Mouse (Mus musculus): ENCODE results near the gene Rrm2. TPM values are rescaled to one million over a fixed set of nuclear protein-coding genes. Genes with fewer than 3 reads are reported as not detected.

The Rrm2 gene
- total RNA-seq (2021), result 10 to 100 TPM in 1 of 2 experiments, 1 to 10 TPM in 1; 9.2 to 20.7 TPM
- long read RNA-seq, experiment 1, transcript Rrm2-201 (10 exons, 2,193 nt), result major isoform, 61 of 65 reads
- long read RNA-seq, experiment 1, partial matches to known transcripts, result 3 of 65 reads
- long read RNA-seq, experiment 1, other reads (novel, unspliced or antisense), result 1 of 65 reads
- long read RNA-seq, experiment 2, transcript Rrm2-201 (10 exons, 2,193 nt), result major isoform, 41 of 44 reads
- long read RNA-seq, experiment 2, partial matches to known transcripts, result 1 of 44 reads
- long read RNA-seq, experiment 2, other reads (novel, unspliced or antisense), result 2 of 44 reads

DNA sequence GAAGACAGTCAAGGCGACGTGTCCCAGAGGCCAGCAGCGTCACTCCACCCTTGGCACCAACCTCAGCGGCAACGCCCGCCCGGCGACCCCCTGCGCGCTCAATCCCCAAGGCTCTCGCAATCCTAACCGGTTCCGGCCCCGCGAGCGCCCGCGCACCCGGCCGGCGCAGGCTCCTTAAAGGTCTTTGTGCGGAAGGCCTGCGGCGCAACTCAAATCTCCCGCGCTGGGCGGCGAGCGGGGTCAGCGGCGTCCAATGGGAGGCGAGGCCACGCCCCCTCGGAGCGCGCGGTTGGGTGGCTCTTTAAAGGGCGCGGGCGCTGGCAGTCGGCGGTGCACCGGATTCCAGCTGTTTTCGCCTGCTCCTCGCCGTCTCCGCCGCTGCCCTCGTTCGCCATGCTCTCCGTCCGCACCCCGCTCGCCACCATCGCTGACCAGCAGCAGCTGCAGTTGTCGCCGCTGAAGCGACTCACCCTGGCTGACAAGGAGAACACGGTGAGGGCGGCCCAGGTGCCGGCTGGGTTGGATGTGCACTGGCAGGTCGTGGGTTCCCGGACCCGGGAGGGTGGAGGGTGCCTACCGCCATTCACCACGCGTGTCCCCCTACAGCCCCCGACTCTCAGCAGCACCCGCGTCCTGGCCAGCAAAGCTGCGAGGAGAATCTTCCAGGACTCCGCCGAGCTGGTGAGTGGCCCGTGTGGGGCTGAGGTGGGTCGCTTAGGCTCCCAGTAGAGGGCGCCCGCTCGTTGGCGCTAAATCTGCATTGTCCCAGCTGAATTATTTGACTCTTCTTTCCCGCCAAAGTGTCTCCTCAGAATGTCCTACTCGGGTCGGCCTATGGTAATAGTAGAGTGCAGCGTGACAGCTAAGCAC lies at the start of gene Rrm2:
TSS of gene Rrm2 (plus strand) at position 288 of the 870 bp plus-strand sequence.
- intact Hi-C loops (cut with DNase I), result no loop called here

DNA sequence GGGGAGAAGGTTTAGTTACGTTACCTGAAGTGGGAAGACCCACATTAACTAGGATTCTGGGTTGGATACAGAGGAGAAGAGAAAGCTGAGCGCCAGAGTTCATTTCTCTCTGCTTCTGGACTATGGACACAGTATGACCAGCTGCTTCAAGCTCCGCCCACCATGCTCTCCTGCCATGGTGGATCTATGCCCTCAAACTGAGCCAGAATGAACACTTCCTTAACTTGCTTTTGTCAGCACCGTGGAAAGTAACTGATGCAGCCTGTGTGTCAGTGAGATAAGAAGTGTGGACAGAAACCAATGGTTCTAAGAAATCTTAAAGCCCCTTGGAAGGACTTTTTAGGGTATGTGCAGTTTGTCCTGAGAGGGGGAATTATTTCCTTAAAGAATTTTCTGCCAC lies 49.0 kb upstream of the Rrm2 start:
- intact Hi-C loops (cut with DNase I), result no loop called here
- no peak for DNase-seq

More for the DNA sequence above, at the start of gene Rrm2:
- peak; percentile 97 for DNase-seq

DNA sequence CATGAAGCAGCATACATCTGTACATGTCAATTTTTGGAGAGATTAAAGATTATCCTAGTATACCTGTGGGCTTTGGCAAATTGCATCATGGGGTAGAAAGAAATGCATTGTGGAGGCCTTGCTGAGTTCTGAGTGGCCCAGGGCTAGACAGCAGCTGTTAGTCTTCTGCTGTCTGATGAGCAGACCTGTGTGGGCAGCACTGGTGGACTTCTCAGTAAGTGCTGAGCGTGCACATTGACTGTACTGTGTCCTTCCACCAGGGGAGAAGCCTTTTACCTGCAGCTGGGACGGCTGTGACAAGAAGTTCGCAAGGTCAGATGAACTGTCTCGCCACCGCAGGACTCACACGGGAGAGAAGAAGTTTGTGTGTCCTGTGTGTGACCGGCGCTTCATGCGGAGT lies 48.1 kb upstream of the Rrm2 start:
- intact Hi-C loops (cut with DNase I), result no loop called here
- DNase-seq, result no peak

DNA sequence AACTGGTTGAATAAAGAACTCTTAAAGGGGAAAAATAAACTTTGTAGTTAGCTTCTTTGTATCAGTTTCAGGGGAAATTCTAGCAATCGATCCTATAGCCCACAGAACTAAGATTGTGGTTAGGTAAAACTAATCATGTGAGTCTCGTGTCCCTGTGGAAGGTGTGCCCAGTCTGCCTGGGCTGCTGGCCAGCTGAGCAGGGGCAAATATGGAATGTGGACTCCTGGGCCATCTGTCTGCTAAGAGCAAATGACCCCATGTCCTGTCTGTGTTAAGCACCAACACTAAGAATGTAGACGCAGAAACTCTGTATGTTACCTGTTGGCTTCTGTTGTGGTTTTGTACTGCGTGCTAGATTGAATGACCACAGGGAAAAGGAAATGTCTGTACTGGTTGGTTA lies 46.9 kb upstream of the Rrm2 start:
- peak in 1 of 2 experiments; percentile 55 for DNase-seq
- intact Hi-C loops (cut with DNase I), result no loop called here

DNA sequence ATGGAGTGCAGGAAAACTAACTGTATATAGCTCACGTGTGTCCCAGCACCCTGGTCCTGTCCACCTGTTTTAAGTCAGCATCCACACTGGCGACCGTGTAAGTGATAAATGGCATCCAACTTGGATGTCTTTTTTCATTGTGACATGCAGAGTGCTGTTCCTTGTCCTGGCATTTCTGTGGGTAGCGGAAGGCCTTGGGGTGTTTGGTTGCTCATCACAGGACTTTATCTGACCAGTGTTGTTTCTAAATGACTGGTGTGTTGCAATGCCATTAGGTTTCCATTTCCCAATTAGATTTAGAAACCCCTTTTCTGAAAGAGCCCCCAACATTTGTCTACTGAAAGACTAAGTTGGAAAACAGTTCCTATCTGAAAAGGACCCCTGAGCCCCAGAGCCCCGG lies 45.9 kb upstream of the Rrm2 start:
- DNase-seq, result no peak
- intact Hi-C loops (cut with DNase I), result no loop called here

DNA sequence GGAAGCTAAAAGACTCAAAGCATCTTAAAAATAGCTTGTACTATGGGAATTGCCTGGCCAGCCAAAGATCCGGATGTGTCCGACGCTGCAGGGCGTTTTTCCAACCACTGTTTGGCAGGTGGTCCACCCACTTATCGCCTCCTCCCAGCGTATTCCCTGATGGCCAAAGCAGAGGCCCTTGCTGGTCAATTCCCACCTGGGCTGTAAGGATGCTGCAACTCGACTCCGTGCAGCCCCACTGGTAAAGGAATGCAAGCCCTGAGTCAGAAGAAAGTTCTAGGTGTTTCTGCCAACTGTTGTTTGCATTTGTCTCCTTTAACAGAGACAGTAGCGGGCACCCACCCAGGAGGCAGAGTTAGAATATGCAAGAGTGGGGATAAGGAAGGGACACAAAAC lies 27.9 kb upstream of the Rrm2 start:
- intact Hi-C loops (cut with DNase I), result loop anchor here (5.0 kb wide), 2 partner anchors 78 to 208 kb away; no protein-coding TSS in a partner anchor
- peak; percentile 71 to 74 for DNase-seq

DNA sequence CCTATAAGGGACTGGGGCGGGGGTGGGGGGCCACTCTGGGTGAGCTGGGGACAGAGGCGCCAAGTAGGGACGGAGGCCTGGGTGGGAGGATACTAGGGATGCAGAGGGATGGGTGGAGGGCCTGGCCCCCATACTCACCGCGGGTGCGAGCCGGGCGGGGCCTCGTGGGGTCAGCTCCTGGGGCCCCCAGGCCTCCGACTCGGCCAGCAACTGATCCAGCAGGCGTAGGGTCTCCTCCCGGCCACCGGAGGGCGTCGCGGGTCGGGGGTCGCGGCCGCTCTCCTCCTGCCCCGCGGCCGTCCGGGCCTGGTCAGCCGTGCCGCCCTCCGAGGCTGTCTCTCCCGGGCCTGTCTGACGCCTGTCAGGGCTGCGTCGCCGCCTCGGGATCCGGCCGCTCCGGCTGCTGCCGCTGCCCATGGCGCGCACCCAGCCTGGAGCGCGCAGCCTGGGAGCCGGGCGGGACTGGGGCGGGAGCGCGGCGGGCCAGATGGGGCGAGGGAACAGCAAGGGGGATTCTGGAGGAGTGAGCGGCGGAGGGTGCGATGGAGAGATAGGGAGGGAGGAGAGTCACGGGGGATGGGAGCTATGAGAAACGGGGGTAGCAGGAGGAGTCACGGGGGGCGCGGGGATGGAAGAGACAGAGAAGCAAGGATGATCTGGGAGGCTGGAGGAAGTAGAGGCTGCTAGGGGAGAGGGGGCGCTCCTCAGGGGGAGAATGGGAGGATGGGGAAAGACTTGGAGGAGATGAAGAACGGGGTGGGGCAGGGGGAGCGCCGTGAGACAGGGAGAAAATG lies 27.4 kb upstream of the Rrm2 start:
- peak; percentile 63 to 67 for DNase-seq
- intact Hi-C loops (cut with DNase I), result loop anchor here (5.0 kb wide), 2 partner anchors 78 to 208 kb away; no protein-coding TSS in a partner anchor

DNA sequence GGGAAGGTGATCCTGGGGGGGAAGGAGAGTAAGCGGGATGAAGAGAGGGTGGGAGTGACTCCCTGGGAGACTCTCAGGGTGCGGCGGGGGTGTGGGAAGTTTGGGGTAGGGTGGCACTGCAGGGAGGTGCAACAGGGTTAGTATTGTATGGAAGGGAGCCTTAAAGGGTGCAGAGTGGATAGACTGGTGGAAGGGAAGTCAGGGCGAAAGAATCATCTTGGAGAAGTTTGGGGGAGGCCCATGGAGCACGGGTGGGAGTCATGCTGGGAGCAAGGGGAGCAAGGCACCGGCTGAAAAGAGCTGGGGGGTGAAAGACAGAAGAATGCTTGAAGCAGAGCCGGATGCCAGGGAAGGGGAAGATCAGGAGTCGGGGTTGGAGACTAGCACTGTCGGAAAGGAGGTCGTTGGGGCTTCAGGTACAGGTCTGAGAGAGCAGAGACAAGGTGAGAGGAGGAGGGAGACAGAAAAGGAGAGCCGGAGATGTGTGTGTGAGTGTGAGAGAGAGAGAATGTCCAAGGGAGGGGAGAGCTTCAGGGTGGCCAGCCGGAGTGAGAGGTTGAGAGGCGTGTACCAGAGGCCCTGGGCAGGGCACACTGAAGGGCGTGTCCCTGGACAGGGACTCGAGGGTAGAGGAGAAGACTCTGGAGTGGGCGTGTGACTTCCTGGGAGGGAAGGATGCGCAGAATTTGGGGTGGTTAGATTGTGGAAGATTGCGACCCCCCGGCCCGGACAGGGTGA lies 26.6 kb upstream of the Rrm2 start, which contains the start of gene Cys1:
TSS of gene Cys1 (minus strand) at position 528 of the 738 bp plus-strand sequence.
- intact Hi-C loops (cut with DNase I), result loop anchor here (5.0 kb wide), 2 partner anchors 79 to 209 kb away; no protein-coding TSS in a partner anchor
- peak; percentile 27 to 36 for DNase-seq

DNA sequence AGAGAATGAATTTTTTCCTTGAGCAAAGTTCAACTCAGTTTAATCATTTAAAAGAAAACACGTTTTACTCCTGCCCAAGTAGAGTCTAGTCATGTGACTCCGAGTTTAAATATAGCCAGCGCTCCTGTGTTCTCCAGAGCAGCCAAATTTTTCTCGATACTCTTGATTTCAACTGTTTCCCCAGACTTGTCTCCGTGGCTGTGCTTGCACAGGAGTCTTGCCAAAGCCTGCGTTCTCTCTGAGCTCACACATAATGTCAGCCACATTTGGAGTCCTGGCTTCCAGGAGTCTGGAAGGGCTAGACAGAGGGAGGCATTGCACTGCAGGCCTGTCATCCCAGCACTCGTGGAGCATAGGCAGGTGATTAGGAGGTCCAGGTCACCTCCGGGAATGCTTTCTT lies 25.5 kb upstream of the Rrm2 start:
- intact Hi-C loops (cut with DNase I), result loop anchor here (5.0 kb wide), 2 partner anchors 80 to 210 kb away; no protein-coding TSS in a partner anchor
- peak; percentile 39 to 45 for DNase-seq

DNA sequence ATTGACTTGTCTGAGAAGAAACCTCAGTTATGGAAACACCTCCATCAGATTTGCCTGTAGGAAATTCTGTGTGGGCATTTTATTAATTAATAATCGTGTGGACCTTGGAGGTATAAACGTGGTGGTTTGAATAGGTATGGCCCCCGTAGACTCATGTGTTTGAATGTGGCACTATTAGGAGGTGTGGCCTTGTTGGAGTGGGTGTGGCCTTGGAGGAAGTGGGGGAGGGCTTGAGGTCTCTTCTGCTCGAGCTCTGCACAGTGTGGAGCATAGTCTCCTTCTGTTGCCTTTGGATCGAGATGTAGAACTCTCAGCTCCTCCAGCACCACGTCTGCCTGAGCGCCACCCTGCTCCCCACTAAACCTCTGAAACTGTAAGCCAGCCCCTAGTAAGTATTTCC lies 24.6 kb upstream of the Rrm2 start:
- DNase-seq, result no peak
- intact Hi-C loops (cut with DNase I), result loop anchor here (5.0 kb wide), 2 partner anchors 81 to 211 kb away; no protein-coding TSS in a partner anchor

DNA sequence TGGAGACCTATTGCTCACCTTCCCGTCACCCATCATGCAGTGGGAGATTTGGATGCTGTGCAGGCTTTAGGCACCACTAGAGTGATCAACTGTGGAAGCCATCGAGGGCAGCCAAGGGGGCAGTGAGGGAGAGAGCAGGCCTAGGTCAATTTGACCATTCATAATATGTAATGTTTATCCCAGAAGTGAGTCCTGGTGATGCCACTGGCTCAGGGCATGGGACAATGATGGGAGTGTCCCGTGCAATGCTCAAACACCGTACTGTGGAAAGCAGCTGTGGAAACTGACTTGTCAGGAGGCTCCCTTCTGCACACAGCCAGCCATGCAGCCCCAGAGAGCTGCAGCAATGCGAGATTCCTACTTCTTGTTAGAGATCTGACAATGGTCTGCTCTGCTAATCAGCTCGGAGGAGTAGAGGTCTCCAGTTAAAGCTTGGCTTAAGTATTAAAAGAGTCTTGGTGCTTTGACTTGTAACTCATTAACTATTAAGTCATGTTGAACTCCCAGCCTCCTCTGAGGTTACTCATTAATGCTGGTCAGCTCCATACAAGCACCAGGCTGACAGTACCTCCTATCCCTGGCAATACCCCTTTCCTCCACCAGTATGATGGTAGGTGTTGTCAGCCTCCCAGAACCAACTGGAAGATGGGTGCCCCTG lies 21.9 kb upstream of the Rrm2 start:
- intact Hi-C loops (cut with DNase I), result no loop called here
- DNase-seq, result no peak

DNA sequence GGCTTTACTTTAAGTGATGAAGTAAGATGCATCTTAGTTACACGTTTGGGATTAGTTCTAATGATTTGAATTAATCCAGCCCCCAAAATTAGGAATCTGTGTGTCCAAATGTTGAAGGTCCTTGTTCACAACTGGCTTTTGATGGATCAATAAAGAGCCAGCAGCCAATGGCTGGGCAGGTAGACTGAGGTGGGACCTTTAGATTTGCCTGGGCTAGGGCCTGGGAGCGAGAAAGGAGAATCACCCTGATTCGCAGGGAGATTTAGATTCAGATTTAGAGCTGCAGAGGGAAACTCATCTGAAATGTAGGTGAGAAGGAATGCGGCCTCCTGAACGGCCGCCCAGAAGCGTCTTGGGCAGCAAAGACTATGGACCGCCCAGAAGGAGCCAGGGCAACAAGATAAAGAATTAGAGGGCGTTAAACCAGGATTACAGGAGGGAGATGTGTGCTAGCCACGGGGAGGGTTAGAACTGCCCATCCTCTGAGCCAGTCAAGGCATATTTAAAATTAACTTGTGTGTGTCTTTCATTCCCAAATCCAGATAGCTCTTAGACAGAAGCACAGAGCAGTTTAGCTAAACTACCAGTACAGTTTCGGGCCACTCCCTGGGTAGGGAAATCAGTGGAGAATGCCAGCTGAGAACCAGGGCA lies 21.2 kb upstream of the Rrm2 start:
- DNase-seq, result no peak
- intact Hi-C loops (cut with DNase I), result no loop called here

DNA sequence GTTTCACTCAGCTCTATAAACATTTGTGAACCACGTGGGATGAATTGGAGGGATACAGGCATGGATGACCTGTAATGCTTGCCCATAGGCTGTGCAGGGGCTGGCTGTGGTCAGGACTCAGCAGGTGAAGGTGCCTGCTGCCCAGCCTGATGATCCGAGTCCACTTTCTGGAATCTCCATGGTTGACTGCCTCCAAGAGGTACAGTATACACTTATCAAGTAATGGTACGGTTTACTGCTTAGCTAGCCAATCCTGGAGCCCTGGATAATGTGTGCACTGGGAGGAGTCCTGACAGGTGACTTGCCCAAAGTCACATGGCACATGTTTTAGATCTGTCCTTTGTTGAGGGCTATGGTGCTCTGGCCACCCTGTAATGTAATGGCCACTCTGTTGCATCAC lies 17.7 kb upstream of the Rrm2 start:
- no peak for DNase-seq
- intact Hi-C loops (cut with DNase I), result no loop called here

DNA sequence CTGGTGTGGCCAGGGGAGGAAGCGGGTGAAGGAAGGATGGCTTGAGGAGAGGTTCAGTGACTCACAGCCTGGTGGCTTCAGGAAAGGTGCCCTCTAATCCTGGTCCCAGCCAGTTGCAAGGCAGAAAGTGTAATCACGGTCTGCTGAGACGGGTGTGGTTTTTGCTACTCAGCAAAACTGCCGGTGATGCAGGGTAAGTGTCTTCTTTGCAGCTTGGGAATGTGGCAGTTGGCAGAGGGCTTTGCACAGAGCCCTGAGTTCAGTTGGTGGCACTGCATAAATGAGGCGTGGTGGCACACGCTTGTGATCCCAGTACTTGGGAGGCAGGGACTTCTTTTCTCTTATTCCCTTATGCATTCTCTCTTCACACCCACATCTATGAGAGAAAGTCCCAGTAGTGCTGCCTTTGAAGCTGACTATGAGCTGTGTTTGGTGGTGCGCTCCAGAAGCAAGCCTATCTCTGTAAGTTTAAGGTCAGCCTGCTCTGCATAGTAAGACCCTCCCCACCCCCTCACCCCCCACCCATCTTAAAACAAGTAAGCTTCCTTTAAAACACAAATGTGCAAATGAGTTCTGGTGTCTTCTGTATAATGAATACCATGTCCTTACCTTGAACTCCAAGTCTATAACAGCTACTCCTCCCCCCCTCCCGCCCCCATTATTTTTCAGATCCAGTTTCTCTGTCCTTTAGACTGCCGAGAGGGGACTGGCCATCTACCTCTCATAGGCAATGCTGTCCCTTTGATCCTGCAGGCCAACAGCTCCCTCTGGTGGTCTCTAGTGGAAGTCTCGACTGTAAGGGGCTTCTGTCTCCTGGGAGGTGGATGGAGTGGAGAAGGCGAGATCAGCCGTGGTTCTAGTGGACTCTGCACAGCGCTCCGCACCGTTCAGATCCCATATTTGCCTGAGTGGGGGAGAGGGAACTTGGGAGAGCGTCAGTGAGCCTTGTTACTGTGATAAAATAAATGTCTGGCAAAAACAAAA lies 11.2 kb upstream of the Rrm2 start:
- intact Hi-C loops (cut with DNase I), result loop anchor here (1.0 kb wide), 4 partner anchors 21 to 225 kb away; no protein-coding TSS in a partner anchor
- peak; percentile 85 to 94 for DNase-seq

DNA sequence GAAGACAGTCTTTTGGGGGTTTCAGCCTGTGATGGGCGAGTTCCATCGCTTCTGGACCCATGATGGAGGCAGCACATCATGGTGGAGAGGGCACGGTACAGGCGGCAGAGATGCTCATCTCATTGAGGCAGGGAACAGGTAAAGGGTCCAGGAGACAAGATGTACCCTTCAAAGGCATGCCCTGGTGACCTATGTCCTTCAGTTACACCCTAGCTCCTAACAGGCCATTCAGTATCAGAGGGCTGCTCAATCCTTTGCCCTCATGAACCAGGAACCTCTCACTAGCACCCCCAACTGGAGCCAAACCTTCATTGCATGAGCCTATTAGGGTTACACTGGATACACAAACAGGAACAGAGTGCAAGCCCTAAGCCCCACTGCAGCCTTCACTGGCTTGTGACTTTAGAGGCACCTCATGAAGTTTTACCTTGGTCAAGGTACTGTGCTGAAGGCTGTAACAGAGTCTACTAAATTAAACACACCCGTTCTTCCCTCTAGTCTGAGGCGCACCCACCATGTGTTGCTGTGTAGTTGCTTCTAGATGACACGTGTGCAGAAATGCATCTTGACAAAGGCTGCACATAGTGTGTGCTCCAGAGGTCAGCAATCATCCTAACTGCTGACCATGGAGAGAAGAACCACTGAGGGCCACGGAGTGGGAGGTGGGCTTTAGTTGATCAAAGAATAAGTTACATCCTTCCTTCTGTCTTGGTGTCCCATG lies 10.4 kb upstream of the Rrm2 start:
- intact Hi-C loops (cut with DNase I), result loop anchor here (1.0 kb wide), 4 partner anchors 22 to 226 kb away; no protein-coding TSS in a partner anchor
- DNase-seq, result no peak

DNA sequence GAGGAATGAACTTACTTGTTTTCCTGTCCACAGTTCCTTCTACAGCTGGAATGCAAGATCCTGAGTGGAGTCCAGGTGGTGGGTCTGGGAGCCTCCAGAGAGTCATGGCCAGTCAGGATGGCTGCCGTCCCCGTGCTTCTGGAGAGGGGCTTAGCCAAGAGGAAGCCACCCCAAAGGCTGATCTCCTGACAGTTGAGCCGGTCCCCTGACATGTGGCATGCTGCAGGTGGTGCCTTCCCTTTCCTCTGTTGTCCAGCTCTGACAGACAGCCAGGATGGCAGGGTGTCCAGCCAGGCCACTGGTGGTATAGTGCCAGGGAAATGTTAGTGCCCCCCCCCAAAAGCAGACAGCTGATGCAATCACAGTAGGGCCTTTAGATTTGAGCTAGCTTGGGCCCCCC lies 9.5 kb upstream of the Rrm2 start:
- DNase-seq, result no peak
- intact Hi-C loops (cut with DNase I), result no loop called here

DNA sequence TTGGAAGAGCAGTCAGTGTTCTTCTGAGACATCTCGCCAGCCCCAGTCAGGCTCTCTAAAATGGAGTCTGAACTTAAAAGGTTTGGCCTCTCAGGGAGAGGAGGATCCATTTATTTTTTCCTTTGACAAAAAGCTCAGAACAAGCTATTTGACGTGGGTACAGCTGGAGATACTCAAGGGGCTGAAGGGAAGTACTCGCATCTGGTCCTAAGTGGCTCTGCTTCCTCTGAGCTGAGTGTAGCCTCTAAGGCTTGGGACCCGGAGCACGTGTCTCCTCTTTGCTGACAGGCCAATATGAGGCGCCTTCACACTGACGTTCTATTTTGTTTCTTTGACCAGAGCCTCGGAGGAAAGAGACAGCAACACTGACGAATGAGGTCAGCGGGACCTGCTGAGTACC lies 8.5 kb upstream of the Rrm2 start:
- intact Hi-C loops (cut with DNase I), result no loop called here
- no peak for DNase-seq

Measured in heart, postnatal 14 days (tissue).